In the genomic region with DNA sequence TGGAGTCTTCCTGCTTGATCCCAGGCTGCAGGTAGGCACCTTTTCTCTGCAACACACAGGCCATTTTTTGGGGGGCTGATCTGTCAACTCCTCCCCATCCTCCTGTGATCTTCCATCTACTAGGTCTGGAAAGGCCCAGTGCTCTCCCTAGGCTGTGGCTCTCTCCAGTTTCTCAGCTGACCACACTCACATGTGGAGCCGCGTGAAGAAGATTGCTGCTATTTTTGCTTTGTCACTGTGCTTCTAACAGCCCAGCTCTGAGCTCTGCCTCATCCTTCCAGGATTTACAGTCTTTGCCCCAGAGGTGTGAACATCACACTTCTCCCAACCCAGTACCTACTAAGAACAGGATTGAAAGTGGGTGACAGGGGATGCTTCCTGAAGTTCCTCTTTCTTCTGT, we compare ENCODE assay signal across 28 mouse cellular contexts.
DNase-seq lines count a peak whose midpoint lies in the region; ATAC-seq and TF ChIP-seq lines count a peak whose summit lies in the region.
"Had no signal": no experiment of that assay in that cellular context is flagged by ENCODE, and none has a peak within 500 bp of the region (broad histone marks: within the 10 kb centered on the region; RNA-seq: fewer than 3 reads in every experiment).

No protein-coding gene starts in this region.

- H3K27ac ChIP-seq in left cerebral cortex, adult 2 months: 0 out of 2 replicates have a peak overlapping the region, but pooled peaks have one; percentile 24
- no peak overlapping the region for H3K27ac ChIP-seq in CH12.LX (ENCODE audit: insufficient read depth, low read depth)
- no peak overlapping the region for H3K27ac ChIP-seq in liver, postnatal 0 days (ENCODE audit: low read depth)
- H3K27ac ChIP-seq: forebrain, embryonic 13.5 days; heart, adult 2 months; heart, embryonic 15.5 days; hindbrain, embryonic 13.5 days; kidney, postnatal 0 days; limb, embryonic 10.5 days; limb, embryonic 15.5 days; liver, embryonic 13.5 days; macrophage had no signal

- no peak for TF ChIP-seq RAD21 in CH12.LX (IDR thresholded peaks at IDR 0.05; ENCODE audit: low read depth, low read length)

- DNase-seq in frontal cortex, postnatal 36 days (ENCODE audit: low spot score in 2 of 2): peak; percentile 46 to 49
- DNase-seq in frontal cortex, postnatal 14 days (ENCODE audit: low spot score in 2 of 2): no peak
- peak in 1 of 2 experiments; percentile 35 for DNase-seq in left cerebral cortex, adult 2 months (ENCODE audit: extremely low spot score in 1 of 2, low spot score in 2 of 2)
- no peak for DNase-seq in left cerebral cortex, adult 11 months (ENCODE audit: low spot score)
- DNase-seq in CH12.LX (ENCODE audit: extremely low read depth): no peak
- no peak for DNase-seq in liver, postnatal 0 days
- no peak for DNase-seq in urinary bladder, postnatal 10 days (ENCODE audit: low spot score)
- DNase-seq: adrenal gland, postnatal 14 days; cerebellum, adult 2 months; cerebellum, postnatal 14 days; gastrocnemius, postnatal 14 days; heart, adult 2 months; kidney, adult 8-10 months; kidney, postnatal 4 days; liver, embryonic 13.5 days; lung, adult 2 months; lung, postnatal 10 days; midbrain, embryonic 14.5 days; thymus, postnatal 14 days had no signal

- H3K36me3 ChIP-seq in CH12.LX (replicated peaks in 1 of 2; ENCODE audit: control insufficient read depth in 1 of 2, insufficient read depth in 1 of 2, low read length in 1 of 2): no peaks in the 10 kb centered on the region
- H3K36me3 ChIP-seq in liver, postnatal 0 days (replicated peaks; ENCODE audit: insufficient read depth, low read length): no peaks in the 10 kb centered on the region
- H3K36me3 ChIP-seq: heart, embryonic 15.5 days; hindbrain, embryonic 13.5 days; limb, embryonic 10.5 days; limb, embryonic 15.5 days; liver, embryonic 13.5 days had no signal

- H3K79me2 ChIP-seq in CH12.LX (replicated peaks; ENCODE audit: control insufficient read depth, extremely low read depth, insufficient read depth, poor library complexity, severe bottlenecking): no peaks in the 10 kb centered on the region

- H3K4me2 ChIP-seq in CH12.LX (ENCODE audit: insufficient read depth, low read depth, poor library complexity, severe bottlenecking): no peak overlapping the region
- no peak overlapping the region for H3K4me2 ChIP-seq in liver, postnatal 0 days (ENCODE audit: low read depth, low read length)
- H3K4me2 ChIP-seq: forebrain, embryonic 13.5 days; heart, embryonic 15.5 days; hindbrain, embryonic 13.5 days; limb, embryonic 15.5 days; liver, embryonic 13.5 days had no signal

- no peak for TF ChIP-seq CTCF in left cerebral cortex, adult 2 months (IDR thresholded peaks at IDR 0.05)
- TF ChIP-seq CTCF in CH12.LX (conservative IDR thresholded peaks at IDR 0.05 in 1 of 2, IDR thresholded peaks at IDR 0.05 in 1 of 2; ENCODE audit: low read depth in 2 of 2, low read length in 2 of 2): no peak
- TF ChIP-seq CTCF in liver, postnatal 0 days (IDR thresholded peaks at IDR 0.05; ENCODE audit: low read depth): no peak

- dilution Hi-C loops in CH12.LX (cut with MboI; ENCODE audit: extremely low pct_ligation_motif_present, extremely low pct_unique_long_range_greater_than_20kb, low sequenced_read_pairs): no loop called here

- intact Hi-C loops in left cerebral cortex, adult 2 months (cut with DNase I): loop anchor here (1.0 kb wide), 1 partner anchor 105 kb away; no protein-coding TSS in a partner anchor

- TF ChIP-seq POLR2A in CH12.LX (IDR thresholded peaks at IDR 0.05; ENCODE audit: low read depth, low read length): no peak

- peaks cover 3 to 6% of the 10 kb centered on the region in 2 experiments; a peak in 3 of 4 replicates for H3K4me1 ChIP-seq in CH12.LX (ENCODE audit: control insufficient read depth in 1 of 2, insufficient read depth in 2 of 2)
- no peaks in the 10 kb centered on the region for H3K4me1 ChIP-seq in liver, postnatal 0 days (ENCODE audit: insufficient read depth)
- H3K4me1 ChIP-seq: forebrain, embryonic 13.5 days; heart, embryonic 15.5 days; hindbrain, embryonic 13.5 days; limb, embryonic 10.5 days; liver, embryonic 13.5 days had no signal

- in situ Hi-C loops in CH12.LX (cut with MboI; ENCODE audit: low pct_ligation_motif_present, low pct_unique_long_range_greater_than_20kb, low sequenced_read_pairs): no loop called here

- peak; percentile 33; the same call in 1 of the 2 replicates for TF ChIP-seq EP300 in CH12.LX (IDR thresholded peaks at IDR 0.05; ENCODE audit: low read length)
- TF ChIP-seq EP300 in liver, postnatal 0 days (IDR thresholded peaks at IDR 0.05; ENCODE audit: low read depth): no peak

- H3K4me3 ChIP-seq in left cerebral cortex, adult 2 months: no peak overlapping the region
- no peak overlapping the region for H3K4me3 ChIP-seq in CH12.LX (replicated peaks in 1 of 3; ENCODE audit: low read depth in 2 of 3, low read length in 2 of 3, poor library complexity in 1 of 3)
- no peak overlapping the region for H3K4me3 ChIP-seq in liver, postnatal 0 days (ENCODE audit: low read depth, low read length)
- H3K4me3 ChIP-seq: forebrain, embryonic 13.5 days; heart, adult 2 months; heart, embryonic 15.5 days; hindbrain, embryonic 13.5 days; limb, embryonic 10.5 days; limb, embryonic 15.5 days; liver, embryonic 13.5 days had no signal

- no peak overlapping the region for H3K9ac ChIP-seq in CH12.LX (ENCODE audit: insufficient read depth, low read depth)
- no peak overlapping the region for H3K9ac ChIP-seq in liver, postnatal 0 days (replicated peaks)
- H3K9ac ChIP-seq: forebrain, embryonic 13.5 days; heart, embryonic 15.5 days; hindbrain, embryonic 13.5 days; limb, embryonic 15.5 days; liver, embryonic 13.5 days had no signal

- no peaks in the 10 kb centered on the region for H3K9me3 ChIP-seq in CH12.LX (replicated peaks; ENCODE audit: low read length)
- H3K9me3 ChIP-seq in liver, postnatal 0 days (ENCODE audit: low read length): no peaks in the 10 kb centered on the region
- H3K9me3 ChIP-seq: forebrain, embryonic 13.5 days; heart, embryonic 15.5 days; hindbrain, embryonic 13.5 days; limb, embryonic 10.5 days; limb, embryonic 15.5 days; liver, embryonic 13.5 days had no signal

- ATAC-seq in granulocyte monocyte progenitor cell, adult 5-6 weeks (replicated peaks; ENCODE audit: poor library complexity, severe bottlenecking): 0 out of 2 replicates have a peak, but pooled peaks have one; percentile 9
- ATAC-seq in liver, postnatal 0 days: no peak
- ATAC-seq: forebrain, embryonic 13.5 days; intestine, embryonic 16.5 days had no signal

- H3K27me3 ChIP-seq in CH12.LX (replicated peaks): no peaks in the 10 kb centered on the region
- no peaks in the 10 kb centered on the region for H3K27me3 ChIP-seq in liver, postnatal 0 days (ENCODE audit: insufficient read depth, low read length)
- H3K27me3 ChIP-seq: forebrain, embryonic 13.5 days; heart, embryonic 15.5 days; hindbrain, embryonic 13.5 days; limb, embryonic 15.5 days; liver, embryonic 13.5 days had no signal

- 52% methylated on average over 2 of the region's 2 CpGs for WGBS in liver, postnatal 0 days (ENCODE audit: insufficient replicate concordance)

TF ChIP-seq in CH12.LX, 34 proteins besides CTCF, POLR2A, EP300 and RAD21:
- peak; percentile 42 for TF ChIP-seq BHLHE40 (IDR thresholded peaks at IDR 0.05; ENCODE audit: low read depth, low read length)
- no peak for TF ChIP-seq ZC3H11A (IDR thresholded peaks at IDR 0.05; ENCODE audit: low read depth, low read length)
- TF ChIP-seq IRF4 (IDR thresholded peaks at IDR 0.05; ENCODE audit: low read depth, low read length): 0 out of 2 replicates have a peak, but pooled peaks have one; percentile 8
- no peak for TF ChIP-seq ZNF384 (IDR thresholded peaks at IDR 0.05; ENCODE audit: low read depth, low read length)
- TF ChIP-seq JUND (conservative IDR thresholded peaks at IDR 0.05; ENCODE audit: low read depth, low read length): no peak
TF ChIP-seq in CH12.LX: peak in this region for 2.

Comparison
In these comparisons a context has a peak if more than half of its experiments do, and no peak if none do; other contexts are left out.
1. DNase-seq: peak in frontal cortex, postnatal 36 days (2 of 2); none in frontal cortex, postnatal 14 days (0 of 2), left cerebral cortex, adult 11 months (single experiment), CH12.LX (single experiment), liver, postnatal 0 days (single experiment) and urinary bladder, postnatal 10 days (single experiment).